Mouse (Mus musculus) gastrocnemius, postnatal 4 days (tissue): ENCODE data around the gene Gm15319. TPM values are rescaled to one million over a fixed set of nuclear protein-coding genes. Genes with fewer than 3 reads are reported as not detected.
"Not testable (repeated sequence)": the region's sequence is repeated elsewhere in the genome, so short reads cannot be mapped to it uniquely, and the experiment has no call there.

Experiments
- DNase-seq, 2 experiments: peaks; one replicate each; pipeline ENCODE4 v3.0.0; 2021 to 2022; ENCODE audit warnings: low spot score in 2 of 2, mixed read lengths in 2 of 2
- total RNA-seq, 2 experiments: library from RNA; stranded (reverse); gene quantifications; 2 replicates each; pipeline ENCODE4 v1.2.3; 2021

Gm15319 gene
- total RNA-seq, 2 experiments from 2014 or later, result 0.32 to 0.47 TPM

- DNase-seq, result peak; percentile 20 to 33
These were observed 65.0 kb downstream of the Gm15319 start for GRCm38 (mm10) chr8:20297939-20298505.

GRCm38 (mm10) chr8:20296803-20297702 lies 66.0 kb downstream of the Gm15319 start:
- DNase-seq, result peak; percentile 41 to 75

GRCm38 (mm10) chr8:20295881-20296280 lies 67.1 kb downstream of the Gm15319 start:
- not testable (repeated sequence) for DNase-seq

- DNase-seq, result peak; percentile 8 to 31
These were observed 68.2 kb downstream of the Gm15319 start for GRCm38 (mm10) chr8:20294826-20295225.

- peak in 1 of 2 experiments; percentile 9 for DNase-seq
These were observed 69.0 kb downstream of the Gm15319 start for GRCm38 (mm10) chr8:20293966-20294365.

- not testable (repeated sequence) for DNase-seq
These were observed 73.0 kb downstream of the Gm15319 start for GRCm38 (mm10) chr8:20290015-20290414.

- not testable (repeated sequence) for DNase-seq
These were observed 74.1 kb downstream of the Gm15319 start for GRCm38 (mm10) chr8:20288878-20289277.

GRCm38 (mm10) chr8:20287706-20288105 lies 75.3 kb downstream of the Gm15319 start:
- DNase-seq, result peak; percentile 7 to 14
